ENCODE assay signal across 11 mouse cellular contexts in the genomic region with DNA sequence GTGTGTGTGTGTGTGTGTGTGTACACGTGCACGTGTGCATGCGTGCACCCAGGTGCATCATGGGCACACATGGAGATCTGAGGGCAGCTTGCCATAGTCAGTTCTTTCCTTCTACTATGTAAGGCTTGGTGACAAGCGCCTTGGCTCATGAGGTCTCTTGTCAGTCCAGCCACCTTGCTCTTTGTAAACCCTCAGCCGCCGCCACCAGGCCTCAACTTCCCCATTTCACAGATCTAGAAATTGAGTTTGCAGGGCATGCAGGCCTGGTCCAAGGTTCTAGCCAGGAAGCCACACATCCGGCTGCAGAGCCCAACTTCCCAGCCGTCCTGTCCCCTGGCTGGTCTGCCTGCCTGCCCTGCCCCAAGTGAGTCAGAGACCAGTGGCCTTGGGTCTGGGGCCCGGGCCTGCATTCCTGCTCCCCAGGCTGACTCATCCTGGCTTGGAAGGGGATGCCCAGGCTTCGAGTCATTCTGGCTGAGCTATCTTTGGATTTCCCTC. TPM values are rescaled to one million over a fixed set of nuclear protein-coding genes. Genes with fewer than 3 reads are reported as not detected.
DNase-seq lines count a peak whose midpoint lies in the region; ATAC-seq lines count a peak whose summit lies in the region.
"Had no signal": no experiment of that assay in that cellular context is flagged by ENCODE, and none has a peak within 500 bp of the region (broad histone marks: within the 10 kb centered on the region; RNA-seq: fewer than 3 reads in every experiment).

No protein-coding gene starts in this region.

- peaks cover 29% of the 10 kb centered on the region for H3K4me1 ChIP-seq in neural tube, embryonic 15.5 days
- no peaks in the 10 kb centered on the region for H3K4me1 ChIP-seq in heart, embryonic 11.5 days (ENCODE audit: control insufficient read depth, insufficient read depth, low read length)
- peaks cover 94% of the 10 kb centered on the region for H3K4me1 ChIP-seq in megakaryocyte, embryonic 14.5 days

- H3K27me3 ChIP-seq in neural tube, embryonic 15.5 days (replicated peaks), result no peaks in the 10 kb centered on the region
- H3K27me3 ChIP-seq in heart, embryonic 11.5 days (ENCODE audit: control insufficient read depth, insufficient read depth, low read length), result no peaks in the 10 kb centered on the region
- H3K27me3 ChIP-seq in megakaryocyte, embryonic 14.5 days (replicated peaks), result no peaks in the 10 kb centered on the region

- H3K9ac ChIP-seq in neural tube, embryonic 15.5 days (replicated peaks), result 0 out of 2 replicates have a peak overlapping the region, but pooled peaks have one; percentile 14
- H3K9ac ChIP-seq in heart, embryonic 11.5 days (ENCODE audit: low read depth, low read length), result 0 out of 2 replicates have a peak overlapping the region, but pooled peaks have one; percentile 10
- H3K9ac ChIP-seq: embryonic facial prominence, embryonic 13.5 days had no signal

- H3K4me2 ChIP-seq in neural tube, embryonic 15.5 days, result no peak overlapping the region
- no peak overlapping the region for H3K4me2 ChIP-seq in heart, embryonic 11.5 days
- H3K4me2 ChIP-seq: embryonic facial prominence, embryonic 13.5 days had no signal

- ATAC-seq in neural tube, embryonic 15.5 days (ENCODE audit: low FRiP score), result no peak
- no peak for ATAC-seq in heart, embryonic 11.5 days (replicated peaks; ENCODE audit: insufficient number of reproducible peaks, low FRiP score, low TSS enrichment)
- no peak for ATAC-seq in erythroblast, adult 5-6 weeks (replicated peaks; ENCODE audit: low FRiP score, poor library complexity, severe bottlenecking)

- no peak for DNase-seq in neural tube, embryonic 10.5 days (ENCODE audit: extremely low spot score, low spot score)
- peak; percentile 94 for DNase-seq in adrenal gland, adult 8-10 months
- no peak for DNase-seq in spleen, adult 12 weeks (ENCODE audit: low spot score)
- no peak for DNase-seq in c-Kit-positive CD71-positive TER-119-positive erythroid progenitor cells, embryonic 14.5 days (ENCODE audit: low spot score)

- H3K9me3 ChIP-seq in neural tube, embryonic 15.5 days (replicated peaks), result no peaks in the 10 kb centered on the region
- no peaks in the 10 kb centered on the region for H3K9me3 ChIP-seq in heart, embryonic 11.5 days (replicated peaks; ENCODE audit: control insufficient read depth, low read length)
- H3K9me3 ChIP-seq in megakaryocyte, embryonic 14.5 days, result no peaks in the 10 kb centered on the region
- H3K9me3 ChIP-seq: embryonic facial prominence, embryonic 13.5 days had no signal

- no peak overlapping the region for H3K4me3 ChIP-seq in neural tube, embryonic 15.5 days (replicated peaks)
- no peak overlapping the region for H3K4me3 ChIP-seq in heart, embryonic 11.5 days (ENCODE audit: low read depth, low read length)
- H3K4me3 ChIP-seq in megakaryocyte, embryonic 14.5 days (replicated peaks), result peak overlapping the region; percentile 50
- H3K4me3 ChIP-seq: embryonic facial prominence, embryonic 13.5 days; heart, adult 2 months had no signal

- H3K27ac ChIP-seq in neural tube, embryonic 15.5 days (replicated peaks), result no peak overlapping the region
- no peak overlapping the region for H3K27ac ChIP-seq in heart, embryonic 11.5 days (ENCODE audit: low read depth, low read length)
- H3K27ac ChIP-seq: embryonic facial prominence, embryonic 13.5 days; heart, adult 2 months had no signal

- WGBS in neural tube, embryonic 15.5 days, result 88% methylated on average over 10 of the region's 10 CpGs
- WGBS in heart, embryonic 11.5 days (ENCODE audit: insufficient replicate concordance), result 73% methylated on average over 10 of the region's 10 CpGs

- no peaks in the 10 kb centered on the region for H3K36me3 ChIP-seq in neural tube, embryonic 15.5 days
- H3K36me3 ChIP-seq in heart, embryonic 11.5 days (ENCODE audit: control insufficient read depth, insufficient read depth, low read length), result no peaks in the 10 kb centered on the region
- peaks cover 33% of the 10 kb centered on the region for H3K36me3 ChIP-seq in megakaryocyte, embryonic 14.5 days (replicated peaks; ENCODE audit: low read length)
- H3K36me3 ChIP-seq: embryonic facial prominence, embryonic 13.5 days had no signal

RNA-seq across cellular contexts. Expression of gene Smg9, which starts 12.3 kb away (rescaled TPM):
- polyA plus RNA-seq in neural tube, embryonic 15.5 days (2015; fragmentation: Nextera tagmentation; extraction: Ambion mirVana), result 34.4 and 38.3 TPM in 2 replicates
- total RNA-seq in adrenal gland, adult 8-10 months (2022), result 10 to 100 TPM; 20.2 to 39.0 (median 25.9) TPM
- polyA plus RNA-seq in heart, embryonic 11.5 days (2014; fragmentation: Nextera tagmentation; extraction: Ambion mirVana), result 17.5 and 21.2 TPM in 2 replicates
- polyA plus RNA-seq in megakaryocyte, embryonic 14.5 days (2012; ENCODE audit: insufficient read depth, low replicate concordance), result 42.3 and 58.9 TPM in 2 replicates
- total RNA-seq in erythroblast, adult 5-6 weeks (2015; ENCODE audit: low replicate concordance), result 9.6 and 11.1 TPM in 2 replicates
- 13.3 and 16.0 TPM in 2 replicates for total RNA-seq in erythroblast, adult 5-6 weeks (2017; ENCODE audit: low replicate concordance)

RNA-seq across cellular contexts. Expression of gene Kcnn4, which starts 17.0 kb away (rescaled TPM):
- 3.0 and 11.2 TPM in 2 replicates for polyA plus RNA-seq in neural tube, embryonic 15.5 days (2015; fragmentation: Nextera tagmentation; extraction: Ambion mirVana)
- 1 to 10 TPM in 2 of 4 experiments, under 1 TPM in 2; 0.70 to 2.0 (median 1.2) TPM for total RNA-seq in adrenal gland, adult 8-10 months (2022)
- polyA plus RNA-seq in heart, embryonic 11.5 days (2014; fragmentation: Nextera tagmentation; extraction: Ambion mirVana), result 9.9 and 11.2 TPM in 2 replicates
- 9.0 and 25.3 TPM in 2 replicates for polyA plus RNA-seq in megakaryocyte, embryonic 14.5 days (2012; ENCODE audit: insufficient read depth, low replicate concordance)
- total RNA-seq in erythroblast, adult 5-6 weeks (2015; ENCODE audit: low replicate concordance), result 102 and 125 TPM in 2 replicates
- total RNA-seq in erythroblast, adult 5-6 weeks (2017; ENCODE audit: low replicate concordance), result 244 and 272 TPM in 2 replicates

RNA-seq across cellular contexts. Expression of gene Lypd5, which starts 38.1 kb away (rescaled TPM):
- 0.06 TPM in 1 of 2 replicates, not detected in the other for polyA plus RNA-seq in neural tube, embryonic 15.5 days (2015; fragmentation: Nextera tagmentation; extraction: Ambion mirVana)
- total RNA-seq in adrenal gland, adult 8-10 months (2022), result not detected
- not detected in 2 replicates for polyA plus RNA-seq in heart, embryonic 11.5 days (2014; fragmentation: Nextera tagmentation; extraction: Ambion mirVana)
- not detected in 2 replicates for polyA plus RNA-seq in megakaryocyte, embryonic 14.5 days (2012; ENCODE audit: insufficient read depth, low replicate concordance)
- total RNA-seq in erythroblast, adult 5-6 weeks (2015; ENCODE audit: low replicate concordance), result not detected in 2 replicates
- not detected in 2 replicates for total RNA-seq in erythroblast, adult 5-6 weeks (2017; ENCODE audit: low replicate concordance)
- total RNA-seq: heart, adult 2 months; layer of hippocampus, postnatal 25 days had no signal
- polyA plus RNA-seq: heart, adult 2 months had no signal

RNA-seq across cellular contexts. Expression of gene Tescl, which starts 53.4 kb away (rescaled TPM):
- polyA plus RNA-seq in neural tube, embryonic 15.5 days (2015; fragmentation: Nextera tagmentation; extraction: Ambion mirVana), result 0.24 and 0.29 TPM in 2 replicates
- under 1 TPM in 1 of 4 experiments, not detected in 3; 0.70 TPM for total RNA-seq in adrenal gland, adult 8-10 months (2022)
- polyA plus RNA-seq in heart, embryonic 11.5 days (2014; fragmentation: Nextera tagmentation; extraction: Ambion mirVana), result not detected in 2 replicates
- not detected in 2 replicates for polyA plus RNA-seq in megakaryocyte, embryonic 14.5 days (2012; ENCODE audit: insufficient read depth, low replicate concordance)
- total RNA-seq in erythroblast, adult 5-6 weeks (2015; ENCODE audit: low replicate concordance), result not detected in 2 replicates
- not detected in 2 replicates for total RNA-seq in erythroblast, adult 5-6 weeks (2017; ENCODE audit: low replicate concordance)
- total RNA-seq: heart, adult 2 months; layer of hippocampus, postnatal 25 days had no signal
